In the genomic region with DNA sequence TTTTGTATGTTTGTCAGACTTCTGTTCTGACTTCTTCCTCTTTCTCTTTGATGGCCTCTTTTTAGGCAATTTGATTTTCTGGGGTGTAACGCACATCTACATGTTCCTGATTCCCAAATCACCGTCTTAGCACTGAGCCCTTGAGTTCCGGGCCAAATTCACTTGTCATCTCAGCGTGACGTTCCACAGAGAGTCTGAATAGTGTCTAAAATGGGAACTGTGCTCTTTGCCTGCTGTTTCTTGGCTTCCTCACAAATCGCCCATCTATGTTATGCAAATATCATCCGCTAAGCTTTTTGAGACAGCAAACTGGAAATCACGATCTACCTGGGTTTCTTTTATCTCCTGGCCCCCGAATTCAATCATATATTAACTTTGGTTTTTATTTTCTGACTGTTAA, we compare ENCODE assay signal across 17 mouse cellular contexts.
DNase-seq lines count a peak whose midpoint lies in the region; ATAC-seq and TF ChIP-seq lines count a peak whose summit lies in the region.
"Had no signal": no experiment of that assay in that cellular context is flagged by ENCODE, and none has a peak within 500 bp of the region (broad histone marks: within the 10 kb centered on the region; RNA-seq: fewer than 3 reads in every experiment).

No protein-coding gene starts in this region.

- 22% methylated on average over 9 of the region's 9 CpGs for WGBS in forebrain, postnatal 0 days
- 89% methylated on average over 9 of the region's 9 CpGs for WGBS in forebrain, embryonic 10.5 days
- 37% methylated on average over 9 of the region's 9 CpGs for WGBS in midbrain, postnatal 0 days
- 85% methylated on average over 9 of the region's 9 CpGs for WGBS in midbrain, embryonic 10.5 days
- 4% methylated on average over 9 of the region's 9 CpGs for WGBS in cerebellum, adult 2 months

- H3K9me3 ChIP-seq in forebrain, postnatal 0 days (ENCODE audit: low read length): no peaks in the 10 kb centered on the region
- no peaks in the 10 kb centered on the region for H3K9me3 ChIP-seq in forebrain, embryonic 10.5 days
- no peaks in the 10 kb centered on the region for H3K9me3 ChIP-seq in midbrain, postnatal 0 days (ENCODE audit: low read length)
- no peaks in the 10 kb centered on the region for H3K9me3 ChIP-seq in midbrain, embryonic 10.5 days (replicated peaks)
- H3K9me3 ChIP-seq: hindbrain, embryonic 15.5 days; lung, embryonic 15.5 days; neural tube, embryonic 12.5 days had no signal

- TF ChIP-seq CTCF in forebrain, postnatal 0 days (IDR thresholded peaks at IDR 0.05; ENCODE audit: low read depth): no peak
- TF ChIP-seq CTCF in midbrain, postnatal 0 days (IDR thresholded peaks at IDR 0.05): no peak
- no peak for TF ChIP-seq CTCF in cerebellum, adult 2 months (IDR thresholded peaks at IDR 0.05; ENCODE audit: borderline replicate concordance, insufficient read depth, low read depth, low read length)

- no peak for TF ChIP-seq POLR2A in cerebellum, adult 2 months (IDR thresholded peaks at IDR 0.05; ENCODE audit: borderline replicate concordance, insufficient read depth, low read length)

- no peaks in the 10 kb centered on the region for H3K27me3 ChIP-seq in forebrain, postnatal 0 days (ENCODE audit: insufficient read depth, low read length)
- H3K27me3 ChIP-seq in forebrain, embryonic 10.5 days (ENCODE audit: poor library complexity, severe bottlenecking): no peaks in the 10 kb centered on the region
- H3K27me3 ChIP-seq in midbrain, postnatal 0 days (ENCODE audit: insufficient read depth, low read length): no peaks in the 10 kb centered on the region
- H3K27me3 ChIP-seq in midbrain, embryonic 10.5 days (ENCODE audit: low read depth, poor library complexity, severe bottlenecking): no peaks in the 10 kb centered on the region
- H3K27me3 ChIP-seq in cerebellum, adult 2 months (ENCODE audit: control insufficient read depth, insufficient read depth, low read length): no peaks in the 10 kb centered on the region
- H3K27me3 ChIP-seq: hindbrain, embryonic 15.5 days; lung, embryonic 15.5 days; neural tube, embryonic 12.5 days had no signal

- no peak overlapping the region for H3K4me2 ChIP-seq in forebrain, postnatal 0 days (ENCODE audit: low read depth)
- no peak overlapping the region for H3K4me2 ChIP-seq in midbrain, postnatal 0 days (ENCODE audit: low read depth, low read length, poor library complexity, severe bottlenecking)
- H3K4me2 ChIP-seq: hindbrain, embryonic 15.5 days; liver, embryonic 11.5 days; lung, embryonic 15.5 days; neural tube, embryonic 12.5 days had no signal

- no peaks in the 10 kb centered on the region for H3K4me1 ChIP-seq in forebrain, postnatal 0 days (ENCODE audit: insufficient read depth)
- H3K4me1 ChIP-seq in forebrain, embryonic 10.5 days: no peaks in the 10 kb centered on the region
- no peaks in the 10 kb centered on the region for H3K4me1 ChIP-seq in midbrain, postnatal 0 days (ENCODE audit: insufficient read depth, low read length)
- no peaks in the 10 kb centered on the region for H3K4me1 ChIP-seq in midbrain, embryonic 10.5 days
- peaks cover 3% of the 10 kb centered on the region; the same call in 1 of the 2 replicates for H3K4me1 ChIP-seq in cerebellum, adult 2 months (ENCODE audit: control insufficient read depth, insufficient read depth, low read length)
- H3K4me1 ChIP-seq: hindbrain, embryonic 15.5 days; lung, embryonic 15.5 days; neural tube, embryonic 12.5 days had no signal

- no peak overlapping the region for H3K9ac ChIP-seq in forebrain, postnatal 0 days
- no peak overlapping the region for H3K9ac ChIP-seq in midbrain, postnatal 0 days (replicated peaks; ENCODE audit: low read length, poor library complexity, severe bottlenecking)
- H3K9ac ChIP-seq: hindbrain, embryonic 15.5 days; lung, embryonic 15.5 days; neural tube, embryonic 12.5 days had no signal

- no peaks in the 10 kb centered on the region for H3K36me3 ChIP-seq in forebrain, postnatal 0 days (ENCODE audit: insufficient read depth)
- no peaks in the 10 kb centered on the region for H3K36me3 ChIP-seq in forebrain, embryonic 10.5 days (replicated peaks)
- H3K36me3 ChIP-seq in midbrain, postnatal 0 days (ENCODE audit: insufficient read depth, low read length): no peaks in the 10 kb centered on the region
- H3K36me3 ChIP-seq in midbrain, embryonic 10.5 days: no peaks in the 10 kb centered on the region
- H3K36me3 ChIP-seq: hindbrain, embryonic 15.5 days; lung, embryonic 15.5 days; neural tube, embryonic 12.5 days had no signal

- no peak overlapping the region for H3K4me3 ChIP-seq in forebrain, postnatal 0 days (ENCODE audit: low read depth, low read length)
- H3K4me3 ChIP-seq in forebrain, embryonic 10.5 days: no peak overlapping the region
- no peak overlapping the region for H3K4me3 ChIP-seq in midbrain, postnatal 0 days (ENCODE audit: low read depth, low read length)
- no peak overlapping the region for H3K4me3 ChIP-seq in midbrain, embryonic 10.5 days
- peak overlapping the region; percentile 26 for H3K4me3 ChIP-seq in cerebellum, adult 2 months (replicated peaks; ENCODE audit: insufficient read depth, low read depth, low read length)
- H3K4me3 ChIP-seq: heart, adult 2 months; hindbrain, embryonic 15.5 days; lung, embryonic 15.5 days; neural tube, embryonic 12.5 days had no signal

- no peak overlapping the region for H3K27ac ChIP-seq in forebrain, postnatal 0 days (ENCODE audit: low read depth, low read length)
- no peak overlapping the region for H3K27ac ChIP-seq in forebrain, embryonic 10.5 days
- H3K27ac ChIP-seq in midbrain, postnatal 0 days (ENCODE audit: low read depth, low read length): no peak overlapping the region
- H3K27ac ChIP-seq in midbrain, embryonic 10.5 days (replicated peaks): no peak overlapping the region
- H3K27ac ChIP-seq in cerebellum, adult 2 months (ENCODE audit: insufficient read depth, low read length): no peak overlapping the region
- H3K27ac ChIP-seq: heart, adult 2 months; hindbrain, embryonic 15.5 days; lung, embryonic 15.5 days; neural tube, embryonic 12.5 days had no signal

- ATAC-seq in forebrain, postnatal 0 days: no peak
- no peak for ATAC-seq in midbrain, postnatal 0 days (ENCODE audit: low FRiP score)

- DNase-seq in forebrain, postnatal 0 days: peak; percentile 40
- no peak for DNase-seq in forebrain, embryonic 10.5 days (ENCODE audit: extremely low spot score, low spot score)
- DNase-seq in midbrain, postnatal 0 days (ENCODE audit: low spot score): peak; percentile 42
- DNase-seq in midbrain, embryonic 10.5 days (ENCODE audit: low spot score): no peak
- DNase-seq in cerebellum, adult 2 months: peak; percentile 45 to 78
- DNase-seq in telencephalon, adult 2 months (ENCODE audit: low read depth, low spot score): peak; percentile 51
- DNase-seq in adrenal gland, adult 2 months: no peak
- DNase-seq: B cell, adult 2 months; heart, adult 2 months; kidney, adult 11 months; kidney, postnatal 10 days; spleen, adult 18-20 months; thymus, postnatal 14 days had no signal

Comparison
In these comparisons a context has a peak if more than half of its experiments do, and no peak if none do; other contexts are left out.
1. DNase-seq: peak in forebrain, postnatal 0 days (single experiment), midbrain, postnatal 0 days (single experiment), cerebellum, adult 2 months (2 of 2) and telencephalon, adult 2 months (single experiment); none in forebrain, embryonic 10.5 days (single experiment), midbrain, embryonic 10.5 days (single experiment) and adrenal gland, adult 2 months (single experiment).